Mouse (Mus musculus): ENCODE measurements around the gene Kpnb1.

The Kpnb1 gene

GRCm38 (mm10) chr11:97185704-97186614, 1.7 kb downstream of the Kpnb1 start:
- no peak for DNase-seq

GRCm38 (mm10) chr11:97184875-97185274, 2.8 kb downstream of the Kpnb1 start:
- no peak for DNase-seq

DNA sequence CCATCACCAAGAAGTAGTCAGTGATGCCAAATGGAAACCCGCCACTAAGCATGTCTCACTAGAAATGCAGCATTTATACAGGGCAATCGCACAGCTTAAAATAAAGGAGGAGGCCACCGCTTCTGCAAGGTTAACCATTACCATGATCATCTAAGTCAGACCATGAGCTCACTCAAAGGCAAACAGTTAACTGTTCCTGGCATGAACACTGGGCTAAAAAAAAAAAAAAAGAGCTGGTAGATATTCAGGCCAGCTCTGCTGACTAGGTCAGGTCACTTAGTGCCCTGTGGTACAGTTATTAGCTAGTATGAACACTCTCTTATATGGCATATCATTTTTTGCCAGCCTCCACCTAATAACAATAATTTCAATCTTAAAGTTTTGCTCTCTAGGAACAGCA, 5.2 kb downstream of the Kpnb1 start:
- no peak for DNase-seq

DNA sequence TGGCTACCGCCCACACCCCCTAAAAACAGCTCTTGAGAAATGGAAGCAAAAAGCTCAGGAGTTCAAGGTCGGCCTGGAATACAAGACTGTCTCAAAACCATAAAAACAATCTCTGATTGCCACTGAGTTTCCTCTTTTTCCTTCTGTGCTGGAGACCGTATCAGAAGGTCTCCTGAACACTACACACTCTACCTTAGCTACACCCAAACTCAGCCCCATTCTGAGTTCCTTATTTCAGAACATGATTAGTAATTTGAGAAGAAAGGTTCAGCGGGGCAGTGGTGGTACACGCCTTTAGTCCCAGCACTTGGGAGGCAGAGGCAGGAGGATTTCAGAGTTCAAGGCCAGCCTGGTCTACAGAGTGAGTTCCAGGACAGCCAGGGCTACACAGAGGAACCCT, 6.6 kb downstream of the Kpnb1 start:
- no peak for DNase-seq

DNA sequence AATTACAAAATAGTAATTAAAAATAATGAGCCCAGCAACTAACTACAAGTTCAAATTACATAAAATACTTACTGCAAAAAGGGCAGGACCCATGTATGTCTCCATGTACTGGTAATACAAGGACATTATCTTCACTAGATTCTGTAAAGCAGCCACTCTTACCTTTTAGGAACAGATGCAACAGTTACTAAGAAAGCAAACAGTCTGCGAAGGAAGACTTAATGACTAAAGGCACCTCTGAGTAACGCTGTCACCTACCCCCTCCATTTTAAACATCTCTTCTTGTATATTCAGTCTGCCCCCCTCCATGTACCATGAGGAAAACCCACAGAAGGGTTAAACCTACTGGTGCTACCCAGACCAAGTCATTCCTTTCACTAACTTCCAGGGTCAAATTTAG, 9.5 kb downstream of the Kpnb1 start:
- no peak for DNase-seq

- peak; percentile 57 for DNase-seq
Measured at GRCm38 (mm10) chr11:97176851-97177250, 10.8 kb downstream of the Kpnb1 start.

DNA sequence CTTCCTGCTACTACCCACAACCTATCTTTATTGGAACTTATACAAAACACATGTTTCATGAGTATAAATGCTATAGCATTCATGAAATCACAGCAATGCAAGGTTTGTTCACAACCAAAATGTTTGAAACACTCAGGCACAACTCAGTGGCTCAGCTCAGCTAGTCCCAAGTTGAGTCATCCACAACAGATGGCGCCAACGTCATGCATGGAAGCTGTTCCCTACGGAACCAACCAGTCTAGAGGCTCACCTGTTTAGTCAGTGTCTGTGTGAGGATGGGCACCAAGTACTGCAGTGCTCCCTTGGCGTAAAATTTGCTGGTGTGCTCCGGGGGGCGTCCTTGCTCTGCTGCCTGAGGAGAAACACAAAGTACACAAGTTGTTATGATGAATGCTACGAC, 12.2 kb downstream of the Kpnb1 start:
- no peak for DNase-seq

DNA sequence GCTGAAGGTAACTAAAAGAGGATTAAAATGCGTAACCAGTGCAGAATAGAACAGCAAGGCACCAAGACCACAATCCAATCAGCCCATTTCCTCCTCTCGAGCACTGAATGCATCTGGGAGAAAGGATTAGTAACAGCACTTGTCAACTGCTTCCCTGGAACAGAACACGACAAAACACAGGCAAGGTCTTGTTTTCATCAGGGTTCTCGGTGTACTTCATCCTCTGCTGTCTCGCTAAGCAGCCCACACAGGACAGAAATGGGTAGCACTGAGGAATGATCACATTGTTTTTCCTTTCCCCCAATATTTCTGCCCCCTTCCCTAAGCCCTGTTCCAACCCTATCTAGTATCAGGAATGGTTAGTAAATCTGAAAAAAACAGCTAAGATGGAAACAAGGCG, 27.3 kb downstream of the Kpnb1 start:
- DNase-seq, result no peak

DNA sequence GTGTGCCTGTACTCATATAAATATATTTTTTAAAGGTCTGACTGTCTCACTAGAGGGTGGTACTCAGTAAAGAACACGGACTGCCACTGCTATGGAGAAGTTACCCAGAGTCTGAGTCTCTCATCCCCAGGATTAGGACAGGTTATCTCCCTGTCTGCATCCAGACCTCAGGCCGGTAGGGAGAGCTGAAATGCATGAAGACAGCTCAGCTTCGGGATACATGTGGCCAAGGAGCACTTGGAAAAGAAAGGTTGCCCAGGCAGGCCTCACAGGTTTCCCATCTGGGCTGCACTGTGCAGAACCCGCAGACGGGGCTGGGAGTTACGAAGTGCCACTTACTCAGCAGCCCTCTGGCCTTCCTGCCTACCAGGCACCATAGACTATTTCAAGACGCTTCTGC, 30.7 kb downstream of the Kpnb1 start:
- no peak for DNase-seq

- peak; percentile 33 for DNase-seq
Measured at GRCm38 (mm10) chr11:97152662-97153287, 34.9 kb downstream of the Kpnb1 start.

GRCm38 (mm10) chr11:97152023-97152426, 35.7 kb downstream of the Kpnb1 start:
- peak; percentile 53 for DNase-seq

GRCm38 (mm10) chr11:97151343-97151801, 36.3 kb downstream of the Kpnb1 start, which contains the start of gene Tbkbp1:
TSS of gene Tbkbp1 (minus strand) at chr11:97151495.
- DNase-seq, result peak; percentile 70

DNA sequence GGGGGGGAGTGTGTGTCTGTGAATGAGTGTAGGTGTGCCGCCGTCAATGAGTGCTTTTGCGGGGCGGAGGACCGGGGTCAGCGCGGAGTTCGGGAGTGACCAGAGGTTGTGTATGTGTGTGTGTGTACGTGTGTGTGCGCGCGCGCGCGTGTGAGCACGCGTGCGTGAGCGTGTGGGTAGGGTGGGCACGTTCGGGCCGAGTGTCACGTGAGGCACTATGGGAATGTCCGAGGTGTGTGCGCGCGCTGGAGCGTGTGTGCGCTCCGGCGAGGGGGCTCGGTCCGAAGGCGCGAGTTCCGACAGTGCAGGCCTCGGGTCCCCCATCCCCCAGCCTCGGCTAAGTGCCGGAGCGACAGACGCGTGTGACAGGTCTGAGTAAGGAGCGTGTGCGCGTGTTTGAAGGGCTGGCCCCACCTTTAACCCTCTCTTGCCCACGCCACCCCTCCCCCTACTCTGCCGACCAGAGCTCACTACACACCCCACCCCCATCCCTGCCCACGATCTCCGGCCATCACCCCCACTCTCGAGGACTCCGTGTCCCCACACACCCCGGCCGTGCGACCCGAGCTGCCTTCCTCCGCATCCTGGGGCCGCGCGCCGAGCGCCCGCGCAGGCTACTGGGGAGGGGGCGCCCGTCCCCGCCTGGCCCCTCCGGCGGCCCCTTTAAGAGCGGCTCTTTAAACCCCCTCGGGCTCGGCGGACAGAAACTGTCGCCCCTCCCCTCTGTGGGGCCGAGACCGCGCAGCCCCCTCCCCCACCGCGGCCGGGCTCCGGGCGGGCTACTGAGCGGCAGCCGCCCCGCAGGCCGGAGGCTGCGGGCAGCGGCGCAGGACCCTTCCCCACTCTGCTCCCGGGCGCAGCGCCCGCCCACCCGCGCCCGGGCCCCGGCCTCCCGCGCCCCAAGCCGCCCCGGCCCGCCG, 37.0 kb downstream of the Kpnb1 start:
- peak; percentile 80 for DNase-seq

DNA sequence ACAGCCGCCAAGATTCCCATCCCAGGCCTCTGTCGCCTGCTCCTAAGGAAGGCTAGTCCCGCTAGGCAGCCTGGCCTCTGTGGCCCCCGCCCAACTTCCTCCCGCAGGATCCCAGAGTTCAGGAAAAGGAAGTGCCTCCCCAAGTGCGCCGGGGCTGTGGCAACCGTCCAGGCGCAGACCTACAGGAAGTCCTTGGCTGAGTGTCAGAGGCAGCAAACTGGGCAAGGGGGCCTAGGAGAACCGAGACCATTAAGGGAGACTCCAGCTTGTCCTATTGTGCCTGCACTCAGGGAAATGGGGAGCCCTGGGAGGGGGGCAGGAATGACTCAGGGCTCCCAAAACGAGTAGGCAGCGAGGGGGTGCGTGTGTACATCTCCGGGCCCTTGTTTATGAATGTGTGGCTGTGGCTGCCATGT, 37.7 kb downstream of the Kpnb1 start:
- peak; percentile 63 for DNase-seq

- DNase-seq, result peak; percentile 20
Measured at GRCm38 (mm10) chr11:97149026-97149425, 38.7 kb downstream of the Kpnb1 start.

DNA sequence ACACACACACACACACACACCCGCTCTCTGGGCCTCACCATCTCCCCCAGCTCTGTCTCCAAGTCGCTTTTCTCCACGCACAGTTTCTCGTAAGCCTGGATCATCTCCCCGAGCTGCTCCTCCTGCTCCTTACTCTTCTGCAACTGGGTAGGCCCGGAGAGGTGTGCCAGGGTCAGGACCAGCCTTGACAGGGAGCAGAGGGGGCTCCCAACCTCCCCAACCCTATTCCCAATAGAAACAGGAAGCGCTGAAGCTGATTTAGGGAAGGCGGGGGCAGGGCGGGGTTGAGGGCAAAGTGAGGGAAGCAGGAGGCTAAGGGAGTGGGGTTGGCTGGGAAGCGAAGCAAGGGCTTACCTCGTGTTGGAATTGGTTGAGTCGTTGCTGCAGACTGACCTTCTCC, 39.1 kb downstream of the Kpnb1 start:
- no peak for DNase-seq

DNA sequence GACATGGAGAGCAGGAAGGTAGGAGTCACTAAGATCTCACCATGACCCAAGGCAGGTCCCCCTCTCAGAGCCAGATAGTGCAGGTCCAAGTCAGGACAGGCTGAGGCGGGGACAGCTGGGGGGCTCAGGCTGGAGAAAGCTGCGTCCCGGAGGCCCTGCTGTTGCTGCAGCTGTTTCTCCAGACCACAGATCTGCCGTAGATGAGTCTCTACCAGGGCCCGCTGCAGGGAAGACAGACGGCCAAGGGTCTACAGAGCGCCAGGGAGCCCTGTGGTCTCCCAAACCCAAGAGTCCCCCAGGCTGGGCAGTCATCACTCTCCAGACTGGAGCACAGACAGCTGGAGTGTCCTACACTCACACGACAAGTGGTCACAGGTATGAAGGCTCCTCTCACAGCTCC, 40.3 kb downstream of the Kpnb1 start:
- DNase-seq, result no peak

- DNase-seq, result peak; percentile 79
Measured at GRCm38 (mm10) chr11:97146724-97147123, 41.0 kb downstream of the Kpnb1 start.

GRCm38 (mm10) chr11:97145951-97146350, 41.7 kb downstream of the Kpnb1 start:
- DNase-seq, result no peak

GRCm38 (mm10) chr11:97145320-97145719, 42.4 kb downstream of the Kpnb1 start:
- no peak for DNase-seq

GRCm38 (mm10) chr11:97143196-97143900, 44.3 kb downstream of the Kpnb1 start:
- no peak for DNase-seq

- DNase-seq, result no peak
Measured at GRCm38 (mm10) chr11:97142159-97142608, 45.5 kb downstream of the Kpnb1 start.
